16 mouse cellular contexts compared by ENCODE assay signal in the genomic region with DNA sequence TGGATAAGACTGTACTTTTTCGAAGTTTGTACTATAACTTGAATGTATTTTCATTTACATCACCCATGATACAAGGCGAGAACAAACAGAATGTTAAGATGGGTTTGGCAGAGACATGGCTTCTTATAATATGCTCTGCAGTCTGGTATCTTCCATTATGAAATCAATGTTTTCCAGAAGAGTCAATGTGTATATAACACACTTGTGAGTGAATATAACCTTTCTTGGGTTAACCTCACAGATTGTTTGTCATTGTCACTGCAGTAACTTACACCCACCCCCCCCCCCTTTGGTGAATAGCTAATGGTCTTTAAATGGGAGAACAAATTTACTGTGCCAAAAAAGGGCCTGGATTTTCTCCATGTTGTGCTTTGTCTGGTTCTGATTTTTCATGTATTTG.
"Had no signal": no experiment of that assay in that cellular context is flagged by ENCODE, and none has a peak within 500 bp of the region (broad histone marks: within the 10 kb centered on the region; RNA-seq: fewer than 3 reads in every experiment).

No protein-coding gene starts in this region.

- H3K27ac ChIP-seq: neural tube, embryonic 13.5 days; neural tube, embryonic 15.5 days; stomach, embryonic 15.5 days; stomach, postnatal 0 days had no signal

- H3K4me2 ChIP-seq: neural tube, embryonic 13.5 days; neural tube, embryonic 15.5 days; stomach, embryonic 15.5 days had no signal

- H3K27me3 ChIP-seq: neural tube, embryonic 13.5 days; neural tube, embryonic 15.5 days; stomach, embryonic 15.5 days had no signal

- DNase-seq: retina, postnatal 1 day; right cerebral cortex, adult 18-20 months; right cerebral cortex, postnatal 14 days; right cerebral cortex, postnatal 25 days; right cerebral cortex, postnatal 4 days; spleen, adult 18-20 months; thymus, adult 18-20 months; thymus, adult 2 months; thymus, postnatal 14 days; thymus, postnatal 25 days; thymus, postnatal 36 days; thymus, postnatal 4 days had no signal

- H3K4me3 ChIP-seq: neural tube, embryonic 13.5 days; neural tube, embryonic 15.5 days; stomach, embryonic 15.5 days had no signal

- H3K4me1 ChIP-seq: neural tube, embryonic 13.5 days; neural tube, embryonic 15.5 days; stomach, embryonic 15.5 days had no signal

- H3K36me3 ChIP-seq: neural tube, embryonic 13.5 days; neural tube, embryonic 15.5 days; stomach, embryonic 15.5 days had no signal

- H3K9me3 ChIP-seq: neural tube, embryonic 13.5 days; neural tube, embryonic 15.5 days; stomach, embryonic 15.5 days had no signal

- H3K9ac ChIP-seq: neural tube, embryonic 13.5 days; neural tube, embryonic 15.5 days; stomach, embryonic 15.5 days had no signal
